Mouse (Mus musculus) left cerebral cortex, postnatal 36 days (tissue): ENCODE data around the gene Oas1h. TPM values are rescaled to one million over a fixed set of nuclear protein-coding genes. Genes with fewer than 3 reads are reported as not detected.
"Not testable (repeated sequence)": the region's sequence is repeated elsewhere in the genome, so short reads cannot be mapped to it uniquely, and the experiment has no call there.

Source experiments
- DNase-seq, 2 experiments: peaks; one replicate each; pipeline ENCODE4 v3.0.0; 2021 to 2022; ENCODE audit warnings: low spot score in 2 of 2, mixed read lengths in 1 of 2
- intact Hi-C: fragments of 180-260 bp; cut with DNase I; formaldehyde crosslinking; loops from one replicate; pipeline ENCODE4 v1.15.1; 2025
- total RNA-seq, 2 experiments: library from RNA; stranded (reverse); gene quantifications; 2 replicates each; pipeline ENCODE4 v1.2.3; 2021

Oas1h gene
- total RNA-seq, 2 experiments from 2014 or later, result not detected

- intact Hi-C loops, DNase-seq: not testable (repeated sequence)
Observed at GRCm38 (mm10) chr5:120877407-120877806, 16.2 kb downstream of the Oas1h start.

GRCm38 (mm10) chr5:120878803-120879202, 17.6 kb downstream of the Oas1h start:
- DNase-seq, intact Hi-C loops: not testable (repeated sequence)

- DNase-seq, intact Hi-C loops: not testable (repeated sequence)
Observed at GRCm38 (mm10) chr5:120881681-120882080, 20.5 kb downstream of the Oas1h start.

GRCm38 (mm10) chr5:120887413-120887812, 26.2 kb downstream of the Oas1h start, which contains the start of gene Oas1g:
Oas1g (minus strand) TSS chr5:120887613.
- intact Hi-C loops, DNase-seq: not testable (repeated sequence)

GRCm38 (mm10) chr5:120887831-120888230, 26.6 kb downstream of the Oas1h start:
- no peak for DNase-seq
- intact Hi-C loops, result no loop called here

- DNase-seq, intact Hi-C loops: not testable (repeated sequence)
Observed at GRCm38 (mm10) chr5:120888294-120888815, 27.1 kb downstream of the Oas1h start.

GRCm38 (mm10) chr5:120890026-120890425, 28.8 kb downstream of the Oas1h start:
- intact Hi-C loops, result no loop called here
- no peak for DNase-seq

GRCm38 (mm10) chr5:120890991-120891390, 29.8 kb downstream of the Oas1h start:
- DNase-seq, result no peak
- intact Hi-C loops, result no loop called here

- DNase-seq, result not testable (repeated sequence)
- intact Hi-C loops, result loop anchor here (1.0 kb wide), 1 partner anchor 106 kb away; no protein-coding TSS in a partner anchor
Observed at GRCm38 (mm10) chr5:120891566-120892242, 30.5 kb downstream of the Oas1h start.

- DNase-seq, result no peak
- intact Hi-C loops, result loop anchor here (1.0 kb wide), 1 partner anchor 107 kb away; no protein-coding TSS in a partner anchor
Observed at GRCm38 (mm10) chr5:120892243-120892660, 31.0 kb downstream of the Oas1h start.

GRCm38 (mm10) chr5:120893866-120894265, 32.6 kb downstream of the Oas1h start:
- DNase-seq, intact Hi-C loops: not testable (repeated sequence)

GRCm38 (mm10) chr5:120894692-120895091, 33.5 kb downstream of the Oas1h start:
- intact Hi-C loops, DNase-seq: not testable (repeated sequence)

- no peak for DNase-seq
- intact Hi-C loops, result no loop called here
Observed at GRCm38 (mm10) chr5:120895231-120895900, 34.1 kb downstream of the Oas1h start.

- intact Hi-C loops, result no loop called here
- DNase-seq, result no peak
Observed at GRCm38 (mm10) chr5:120898307-120898706, 37.1 kb downstream of the Oas1h start.

GRCm38 (mm10) chr5:120898726-120899125, 37.5 kb downstream of the Oas1h start:
- intact Hi-C loops, result no loop called here
- DNase-seq, result no peak

- no peak for DNase-seq
- intact Hi-C loops, result no loop called here
Observed at GRCm38 (mm10) chr5:120900666-120901065, 39.4 kb downstream of the Oas1h start.

- DNase-seq, result no peak
- intact Hi-C loops, result no loop called here
Observed at GRCm38 (mm10) chr5:120902056-120902455, 40.8 kb downstream of the Oas1h start.

- DNase-seq, intact Hi-C loops: not testable (repeated sequence)
Observed at GRCm38 (mm10) chr5:120906791-120907733, 45.8 kb downstream of the Oas1h start, which contains the start of gene Oas1a. Oas1a (minus strand) TSS chr5:120907521.

- intact Hi-C loops, result no loop called here
Observed at GRCm38 (mm10) chr5:120908196-120908920, 47.1 kb downstream of the Oas1h start.

More at GRCm38 (mm10) chr5:120908196-120908920, 47.1 kb downstream of the Oas1h start:
- DNase-seq, result no peak
